Mouse (Mus musculus) gastrocnemius, adult 2 months (tissue): Measurements from ENCODE around the gene Olfr743. TPM values are rescaled to one million over a fixed set of nuclear protein-coding genes. Genes with fewer than 3 reads are reported as not detected.
"Not testable (repeated sequence)": the region's sequence is repeated elsewhere in the genome, so short reads cannot be mapped to it uniquely, and the experiment has no call there.

Experiments
- DNase-seq: peaks from one replicate; pipeline ENCODE4 v3.0.0; 2022
- H3K27ac ChIP-seq: fragments of 200-600 bp; 2 replicates; pipeline ENCODE4 v1.8.1; 2022; ENCODE audit warnings: mild to moderate bottlenecking
- H3K4me3 ChIP-seq: fragments of 200-600 bp; 2 replicates; pipeline ENCODE4 v1.8.1; 2022; ENCODE audit warnings: mild to moderate bottlenecking, moderate library complexity
- CTCF ChIP-seq: fragments of 200-600 bp; IDR thresholded peaks from 2 replicates; pipeline ENCODE4 v1.8.1; 2022; ENCODE audit warnings: antibody characterized with exemption, mild to moderate bottlenecking, moderate library complexity
- intact Hi-C: fragments of 180-260 bp; cut with DNase I; formaldehyde crosslinking; loops from one replicate; pipeline ENCODE4 v1.15.1; 2025
- long read RNA-seq, 2 experiments: library from polyadenylated mRNA; stranded (forward); transcript quantifications; one replicate each; pipeline ENCODE4 v2.0.0; 2021
- total RNA-seq, 2 experiments: library from RNA; stranded (reverse); gene quantifications; 2 replicates each; pipeline ENCODE4 v1.2.3; 2021

Gene Olfr743
- total RNA-seq: not detected
- long read RNA-seq, experiment 1: 0 reads
- long read RNA-seq, experiment 2: 0 reads

GRCm38 (mm10) chr14:50521539-50521938, at the start of gene Olfr743:
Olfr743 (plus strand) TSS chr14:50521839.
- no peak for DNase-seq
- intact Hi-C loops: no loop called here
- no peak within 1 kb of the TSS for H3K27ac ChIP-seq
- no peak within 1 kb of the TSS for H3K4me3 ChIP-seq
- no peak for TF ChIP-seq CTCF

DNA sequence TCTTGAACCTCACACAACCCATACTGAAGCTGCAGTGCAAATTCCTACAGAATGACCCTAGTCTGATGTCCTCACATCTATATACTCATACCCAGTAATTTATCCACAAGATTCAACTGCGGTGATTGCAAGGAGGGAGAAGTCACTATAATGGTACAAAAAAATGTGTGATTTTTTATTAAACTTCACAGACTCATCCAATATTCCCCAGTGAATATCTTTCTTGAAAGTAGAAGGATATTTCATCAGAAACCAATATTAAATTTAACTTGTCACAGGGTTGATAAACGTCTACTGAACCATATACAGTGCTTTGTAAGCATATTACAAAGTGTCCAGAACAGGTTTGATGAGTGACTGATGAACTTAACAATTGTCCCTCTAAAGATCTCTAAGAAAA, 49.2 kb upstream of the Olfr743 start, which contains the start of gene Olfr741:
Gene Olfr741, plus strand, starts transcription at position 301 of the 400 bp plus-strand sequence.
- TF ChIP-seq CTCF: no peak
- Histone ChIP-seq H3K27ac (no peak within 1 kb of the TSS), H3K4me3 (no peak within 1 kb of the TSS)
- intact Hi-C loops: no loop called here
- no peak for DNase-seq

- TF ChIP-seq CTCF: no peak
- intact Hi-C loops: no loop called here
- no peak for DNase-seq
- Histone ChIP-seq H3K27ac (no peak overlapping the region), H3K4me3 (no peak overlapping the region)
These were observed 43.2 kb upstream of the Olfr743 start for GRCm38 (mm10) chr14:50478406-50478805.

GRCm38 (mm10) chr14:50503300-50503699, 18.3 kb upstream of the Olfr743 start, which contains the start of gene Olfr742:
Olfr742 (plus strand) TSS chr14:50503600.
- no peak within 1 kb of the TSS for H3K27ac ChIP-seq
- DNase-seq: no peak
- H3K4me3 ChIP-seq: no peak within 1 kb of the TSS
- TF ChIP-seq CTCF: no peak
- intact Hi-C loops: no loop called here

GRCm38 (mm10) chr14:50552734-50553133, 31.1 kb downstream of the Olfr743 start:
- Histone ChIP-seq H3K4me3 (no peak overlapping the region), H3K27ac (no peak overlapping the region)
- no peak for TF ChIP-seq CTCF
- DNase-seq: no peak
- intact Hi-C loops: no loop called here

DNA sequence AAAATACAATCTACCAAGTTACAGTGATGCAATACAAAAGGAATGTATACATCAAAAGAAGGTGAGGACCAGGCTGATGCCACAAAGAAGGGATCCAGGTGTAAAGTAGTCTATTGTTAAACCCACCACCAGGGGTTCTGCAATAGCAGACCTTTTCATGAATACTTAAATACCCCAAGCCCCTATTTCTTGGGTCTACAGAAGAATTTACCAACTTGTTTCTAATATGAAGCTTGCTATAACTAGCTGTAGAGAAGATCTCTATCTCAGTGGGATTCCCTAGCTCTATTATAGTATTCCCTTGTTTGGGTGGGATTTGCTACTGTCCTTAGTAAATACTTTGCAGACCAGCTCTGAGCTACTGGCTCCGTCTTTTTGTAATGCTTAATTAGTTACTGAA, 51.4 kb downstream of the Olfr743 start:
- DNase-seq, H3K27ac ChIP-seq, intact Hi-C loops, H3K4me3 ChIP-seq: not testable (repeated sequence)

Other genes with a start within 250 kb of the Olfr743 start
- gene Olfr732, start 237.6 kb upstream of the Olfr743 start, total RNA-seq: not detected
- gene Olfr733, start 220.3 kb upstream of the Olfr743 start, total RNA-seq: not detected
- gene Olfr734, start 195.1 kb upstream of the Olfr743 start, total RNA-seq: not detected
- not detected for gene Olfr735, start 173.0 kb upstream of the Olfr743 start, total RNA-seq
- gene Tlr11, start 163.9 kb upstream of the Olfr743 start, total RNA-seq: not detected
- not detected for gene Olfr736, start 140.7 kb upstream of the Olfr743 start, total RNA-seq
- not detected for gene Olfr738, start 114.3 kb upstream of the Olfr743 start, total RNA-seq
- gene Olfr739, start 103.2 kb upstream of the Olfr743 start, total RNA-seq: not detected
- not detected for gene Olfr740, start 76.3 kb upstream of the Olfr743 start, total RNA-seq
- not detected for gene Olfr741, start 49.1 kb upstream of the Olfr743 start, total RNA-seq
- not detected for gene Olfr742, start 18.2 kb upstream of the Olfr743 start, total RNA-seq
- gene Olfr744, start 93.0 kb downstream of the Olfr743 start, total RNA-seq: not detected
- gene Olfr745, start 117.5 kb downstream of the Olfr743 start, total RNA-seq: not detected
- gene Olfr746, start 125.2 kb downstream of the Olfr743 start, total RNA-seq: not detected
- not detected for gene Olfr747, start 171.4 kb downstream of the Olfr743 start, total RNA-seq
- not detected for gene Olfr748, start 185.5 kb downstream of the Olfr743 start, total RNA-seq
- not detected for gene Olfr749, start 223.3 kb downstream of the Olfr743 start, total RNA-seq